Mouse (Mus musculus) cerebral cortex, adult 2 months (tissue): ENCODE data around the gene Slc46a3.

Source experiments
- WGBS: fragments of 180-500 bp; shearing (Covaris S2); methylation state at CpG from one replicate; pipeline ENCODE4 v1.1.7; 2018; 5-methylcytosine and 5-hydroxymethylcytosine counted together

Slc46a3 gene

GRCm38 (mm10) chr5:147895436-147896198, 1.0 kb upstream of the Slc46a3 start:
- WGBS: 33% methylated on average over 16 of the region's 16 CpGs

GRCm38 (mm10) chr5:147893766-147894454, 705 bp downstream of the Slc46a3 start:
- WGBS: 4% methylated on average over 25 of the region's 25 CpGs

- 60% methylated on average over 9 of the region's 9 CpGs for WGBS
Observed at GRCm38 (mm10) chr5:147893143-147893542, 1.5 kb downstream of the Slc46a3 start.

- 81% methylated on average over 6 of the region's 6 CpGs for WGBS
Observed at GRCm38 (mm10) chr5:147892735-147893134, 1.9 kb downstream of the Slc46a3 start.

GRCm38 (mm10) chr5:147888313-147889297, 6.0 kb downstream of the Slc46a3 start:
- 89% methylated on average over 11 of the region's 12 CpGs for WGBS

GRCm38 (mm10) chr5:147883581-147883980, 11.0 kb downstream of the Slc46a3 start:
- 88% methylated on average over 6 of the region's 6 CpGs for WGBS

- 88% methylated on average over 17 of the region's 17 CpGs for WGBS
Observed at GRCm38 (mm10) chr5:147879971-147880682, 14.5 kb downstream of the Slc46a3 start.

GRCm38 (mm10) chr5:147877520-147877919, 17.1 kb downstream of the Slc46a3 start:
- WGBS: 68% methylated on average over 6 of the region's 6 CpGs

- WGBS: 94% methylated on average over 8 of the region's 8 CpGs
Observed at GRCm38 (mm10) chr5:147875210-147875609, 19.4 kb downstream of the Slc46a3 start.

GRCm38 (mm10) chr5:147874491-147875065, 20.0 kb downstream of the Slc46a3 start:
- WGBS: 81% methylated on average over 18 of the region's 18 CpGs

GRCm38 (mm10) chr5:147871091-147871820, 23.4 kb downstream of the Slc46a3 start:
- 69% methylated on average over 15 of the region's 15 CpGs for WGBS

- 88% methylated on average over 1 of the region's 1 CpGs for WGBS
Observed at GRCm38 (mm10) chr5:147870296-147870695, 24.3 kb downstream of the Slc46a3 start.

GRCm38 (mm10) chr5:147869568-147869967, 25.0 kb downstream of the Slc46a3 start:
- 76% methylated on average over 6 of the region's 6 CpGs for WGBS

GRCm38 (mm10) chr5:147868674-147869073, 25.9 kb downstream of the Slc46a3 start:
- WGBS: 88% methylated on average over 4 of the region's 4 CpGs

GRCm38 (mm10) chr5:147860449-147861261, 34.0 kb downstream of the Slc46a3 start, which contains the start of gene Pomp:
Gene Pomp, plus strand, starts transcription at chr5:147860461.
- under 1% methylated on average over 68 of the region's 68 CpGs for WGBS

- under 1% methylated on average over 18 of the region's 18 CpGs for WGBS
Observed at GRCm38 (mm10) chr5:147860076-147860448, 34.6 kb downstream of the Slc46a3 start.

GRCm38 (mm10) chr5:147850194-147850593, 44.4 kb downstream of the Slc46a3 start:
- WGBS: 31% methylated on average over 7 of the region's 7 CpGs

GRCm38 (mm10) chr5:147848164-147848863, 46.3 kb downstream of the Slc46a3 start:
- 23% methylated on average over 16 of the region's 16 CpGs for WGBS

GRCm38 (mm10) chr5:147847361-147847760, 47.3 kb downstream of the Slc46a3 start:
- 35% methylated on average over 5 of the region's 5 CpGs for whole genome bisulfite sequencing
